Mouse (Mus musculus) testis, postnatal 10 days (tissue): ENCODE measurements at regions not wholly inside any gene's neighbourhood (a gene's known extent, or its start where the extent isn't known, plus 50 kb on each side); places are given as distances from the start of the nearest gene placed in this dataset.
A peak's percentile ranks its signal among the peaks of the same experiment; 100 is the strongest.

Experiments
- DNase-seq: peaks from one replicate; pipeline ENCODE4 v3.0.0; 2021; ENCODE audit warnings: low spot score

DNA sequence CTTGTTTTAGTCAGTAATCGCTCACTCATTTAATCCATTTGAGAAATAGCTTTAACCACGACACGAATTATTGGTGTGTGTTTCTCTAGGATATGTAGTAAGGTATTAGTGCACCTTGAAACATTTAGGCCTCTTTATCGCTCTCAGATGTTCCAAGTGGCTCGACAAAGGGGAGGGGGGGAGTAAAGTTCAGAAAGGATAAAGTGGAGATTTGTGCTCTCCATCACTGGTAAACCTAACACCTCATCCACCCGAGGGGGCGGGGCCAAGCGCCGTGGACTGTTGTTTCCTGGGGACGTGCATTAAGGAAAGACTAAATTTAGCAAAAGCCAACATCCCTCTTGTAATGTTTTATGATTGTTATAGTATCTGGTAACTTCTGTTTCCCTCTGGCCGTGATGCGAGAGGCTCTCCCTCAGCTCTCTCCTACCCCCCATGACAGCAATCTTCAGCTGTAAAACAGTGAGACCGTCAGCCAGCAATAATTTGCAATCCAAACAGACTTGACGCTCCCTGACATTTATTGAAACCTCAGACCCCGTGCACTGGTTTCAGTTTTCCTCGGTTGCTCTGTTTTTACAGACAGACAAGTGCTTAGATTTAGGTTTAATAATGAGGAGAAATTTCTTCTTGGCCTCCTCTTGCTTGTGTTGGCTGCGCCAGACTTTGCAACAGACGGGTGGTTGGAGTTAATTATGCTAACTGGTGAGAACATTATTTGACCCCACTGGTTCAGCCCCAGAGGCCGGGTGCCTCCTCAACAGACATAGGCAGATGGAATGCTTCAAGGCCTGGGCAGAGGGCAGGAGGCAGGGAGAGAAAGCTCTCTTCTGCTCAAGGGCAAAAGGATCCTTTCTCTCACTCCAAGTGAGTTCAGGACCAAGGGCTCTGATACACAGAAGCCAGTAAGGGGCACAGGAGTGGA lies 542.8 kb upstream of the Sox9 start:
- peak; percentile 43 for DNase-seq

DNA sequence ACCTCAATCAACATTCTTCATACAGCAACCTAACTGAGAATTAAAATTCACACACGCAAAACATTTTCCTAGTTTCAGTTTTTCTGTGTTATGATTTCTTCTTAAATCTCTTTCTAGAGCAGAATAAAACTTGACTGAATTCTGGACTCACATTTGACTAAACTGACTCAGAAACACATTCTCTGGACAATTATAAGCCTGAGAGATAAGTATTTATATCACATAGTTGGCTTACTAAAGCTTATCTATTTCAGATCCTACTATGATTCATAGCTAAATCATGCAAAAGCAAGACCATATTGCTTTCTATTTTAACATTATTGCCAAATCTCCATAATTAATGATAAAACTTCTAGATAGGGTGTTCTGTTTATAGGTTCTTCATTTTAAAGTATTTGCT lies 529.5 kb upstream of the Sox9 start:
- no peak for DNase-seq

DNA sequence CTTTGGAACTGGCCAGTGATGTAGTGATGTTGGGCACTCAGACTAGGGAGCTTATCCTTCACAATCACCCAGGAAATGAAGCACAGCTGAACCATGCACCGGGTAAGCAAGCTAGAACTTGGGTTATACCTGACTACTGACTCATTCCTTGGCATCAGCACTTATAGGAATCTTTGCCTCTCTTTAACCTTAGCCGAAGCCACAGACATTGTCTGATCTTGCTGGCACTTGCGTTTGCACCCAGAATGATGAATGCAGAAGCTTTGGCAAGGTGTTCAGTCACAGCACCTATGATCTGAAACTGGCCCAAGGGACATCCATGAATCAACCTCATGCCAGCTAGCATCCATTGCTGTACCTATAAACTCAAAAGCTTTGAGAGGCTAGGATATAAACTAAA lies 529.0 kb upstream of the Sox9 start:
- DNase-seq, result no peak

DNA sequence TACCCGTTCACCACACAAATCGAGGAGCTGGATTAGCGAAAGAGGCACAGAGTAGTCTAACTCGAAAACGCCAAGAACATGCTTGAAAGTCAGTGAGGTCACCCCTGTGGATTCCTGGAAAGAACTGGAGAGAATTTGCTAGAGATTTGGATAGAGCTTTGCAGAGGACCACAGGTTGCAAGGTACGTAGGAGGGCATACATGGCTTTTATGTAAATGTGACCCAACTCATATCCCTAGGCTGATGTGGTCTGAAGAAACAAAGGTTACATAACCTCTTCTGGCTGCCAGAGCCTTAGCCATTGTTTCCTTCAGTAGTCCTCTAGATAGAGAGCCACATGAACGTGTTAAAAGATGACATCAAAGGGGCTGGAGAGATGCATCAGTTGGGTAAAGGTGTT lies 525.7 kb upstream of the Sox9 start:
- no peak for DNase-seq

DNA sequence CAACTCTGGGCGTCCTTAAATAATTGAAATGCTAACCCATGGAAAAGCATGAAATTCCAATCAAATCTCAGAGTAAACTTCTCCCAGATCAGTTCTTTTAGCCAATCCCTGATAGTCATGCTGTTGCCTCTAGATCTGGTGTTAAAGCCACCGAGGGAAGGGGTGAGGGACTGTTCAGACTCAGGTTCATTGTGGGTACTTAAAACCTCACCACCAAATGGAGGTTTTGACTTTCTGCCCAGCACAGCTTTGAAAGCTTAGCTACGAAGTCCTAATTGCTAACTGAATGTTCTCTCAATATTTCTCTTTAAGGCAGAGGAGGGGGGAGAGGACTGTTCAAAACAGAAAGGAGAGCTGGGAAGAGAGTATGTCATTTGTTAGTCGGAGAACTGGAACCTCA lies 517.9 kb upstream of the Sox9 start:
- DNase-seq, result no peak

DNA sequence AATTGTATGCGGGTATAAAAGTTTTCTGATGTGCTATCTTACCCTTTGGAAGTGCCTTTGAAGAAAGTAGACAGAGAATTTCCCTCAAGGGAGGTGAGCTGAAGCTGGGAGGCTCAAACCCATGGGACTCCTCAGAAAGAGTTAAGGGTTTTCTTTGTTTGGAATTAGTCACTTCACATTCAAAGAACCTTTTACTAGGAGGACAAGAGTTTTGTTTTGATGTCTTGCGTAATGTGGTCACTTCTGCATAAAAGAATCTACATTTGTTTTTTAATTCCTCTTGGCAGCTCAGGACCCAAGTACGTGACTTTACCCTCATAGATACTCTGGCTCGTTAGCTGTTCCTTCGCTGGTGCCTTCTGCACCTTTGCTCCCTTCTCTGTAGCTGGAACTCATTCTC lies 511.1 kb upstream of the Sox9 start:
- DNase-seq, result no peak

DNA sequence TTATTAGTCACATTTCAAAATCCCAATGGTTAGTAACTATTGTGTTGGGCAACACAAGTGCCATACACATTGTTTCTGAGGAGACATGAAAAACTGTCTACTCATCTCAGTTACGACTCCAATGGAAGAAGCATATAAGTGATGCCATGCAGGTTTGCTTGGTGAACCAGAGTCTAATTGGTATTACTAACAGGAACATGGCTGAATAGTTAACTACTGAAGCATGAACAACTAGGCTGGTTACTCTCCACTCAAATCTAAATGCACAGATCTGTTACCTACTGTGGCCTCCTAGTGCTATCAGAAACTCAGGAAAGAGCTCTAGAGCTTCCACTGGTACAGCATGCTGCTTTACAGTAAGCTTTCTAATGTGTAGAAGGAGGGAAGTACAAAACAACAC lies 503.5 kb upstream of the Sox9 start:
- no peak for DNase-seq

DNA sequence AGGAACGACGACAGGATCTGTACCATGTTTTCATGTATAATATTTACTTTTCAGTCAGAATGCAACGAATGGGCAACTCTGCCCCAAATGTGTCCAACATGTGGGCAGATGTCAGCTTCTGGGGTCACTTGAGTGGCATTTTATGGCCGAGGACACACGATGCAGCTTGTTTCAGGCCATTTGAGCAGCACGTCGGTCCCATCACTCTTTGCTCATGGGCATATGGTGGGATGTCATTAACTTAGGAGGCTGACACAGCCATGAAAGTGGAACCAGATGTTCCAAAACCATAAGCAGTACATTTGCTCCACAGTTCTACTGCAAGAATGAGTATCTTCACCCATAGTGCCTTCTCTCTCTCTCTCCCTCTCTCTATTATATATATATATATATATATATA lies 499.1 kb upstream of the Sox9 start:
- no peak for DNase-seq

DNA sequence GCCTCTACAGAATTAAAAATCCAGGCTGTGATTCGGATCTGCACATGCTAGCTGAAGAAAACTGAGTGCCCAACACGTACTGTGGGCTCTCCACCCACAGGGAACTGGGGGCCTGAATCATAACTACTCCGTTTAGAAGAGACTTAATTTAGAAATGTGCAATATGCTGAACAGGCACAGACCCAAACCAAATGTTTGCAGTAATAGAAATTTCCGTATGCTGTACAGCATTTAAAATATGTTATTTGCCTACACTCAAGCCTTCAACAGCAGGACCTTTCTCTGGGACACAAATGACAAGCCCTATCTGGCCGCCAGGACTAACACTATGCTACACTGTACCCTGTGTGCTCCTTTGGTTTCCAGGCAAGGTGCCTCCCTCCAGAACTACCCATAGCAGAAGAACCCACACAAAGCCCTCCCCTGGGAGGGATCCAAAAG lies 483.1 kb upstream of the Sox9 start:
- no peak for DNase-seq

DNA sequence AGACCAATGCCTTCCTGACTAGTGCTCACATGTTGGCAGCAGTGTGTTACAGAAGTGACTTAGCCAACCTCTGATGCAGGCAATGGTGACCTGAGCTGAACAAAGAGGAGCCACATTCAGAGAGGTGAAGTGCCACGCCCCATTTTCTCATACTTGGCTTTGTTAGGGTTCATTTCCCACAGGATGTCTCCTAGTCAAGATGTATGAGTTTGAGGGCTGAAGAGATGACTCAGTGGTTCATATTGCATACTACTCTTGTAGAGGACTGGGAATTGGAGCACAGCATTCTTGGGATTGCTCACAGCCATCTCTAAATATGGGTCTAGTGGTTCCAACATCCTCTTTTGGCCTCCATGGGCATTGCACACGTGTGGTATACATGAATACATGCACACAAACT lies 478.9 kb upstream of the Sox9 start:
- DNase-seq, result no peak

DNA sequence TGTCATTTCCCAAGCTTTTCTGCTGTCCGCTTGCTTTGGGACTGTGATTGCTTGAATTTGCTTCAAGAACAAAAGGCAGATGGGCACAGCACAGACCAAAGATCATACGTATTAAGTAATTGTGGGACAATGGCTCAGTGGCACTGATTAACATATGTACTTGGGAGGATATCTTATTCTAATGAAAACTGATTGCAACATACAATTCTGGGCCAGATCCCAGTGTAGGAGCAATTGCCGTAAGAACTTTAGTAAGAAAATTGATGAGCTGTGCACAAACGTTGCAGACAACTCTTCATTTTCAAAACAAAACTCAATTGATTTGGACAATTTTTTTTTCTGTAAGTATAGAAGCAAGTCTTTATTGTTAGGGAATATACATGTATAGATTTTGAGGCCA lies 456.2 kb upstream of the Sox9 start:
- no peak for DNase-seq

DNA sequence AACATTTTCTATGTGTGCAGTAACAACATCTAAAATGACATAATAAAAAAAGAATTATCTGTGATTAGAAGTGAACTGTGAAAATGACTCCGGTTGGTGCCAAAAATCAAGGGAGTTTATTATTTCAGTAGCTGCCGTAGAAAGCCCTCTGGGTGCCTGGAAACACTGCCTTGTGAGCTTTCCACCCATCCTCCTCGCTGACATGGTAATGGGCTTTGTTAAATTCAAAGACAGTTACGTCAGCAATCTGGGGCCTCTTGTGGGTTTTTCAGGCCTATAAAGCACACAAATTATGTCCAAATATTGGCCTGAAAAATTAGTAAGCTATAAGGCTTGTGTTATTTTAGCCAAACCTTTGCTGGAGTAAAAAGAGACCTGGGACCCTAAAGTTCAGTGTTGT lies 454.4 kb upstream of the Sox9 start:
- no peak for DNase-seq

DNA sequence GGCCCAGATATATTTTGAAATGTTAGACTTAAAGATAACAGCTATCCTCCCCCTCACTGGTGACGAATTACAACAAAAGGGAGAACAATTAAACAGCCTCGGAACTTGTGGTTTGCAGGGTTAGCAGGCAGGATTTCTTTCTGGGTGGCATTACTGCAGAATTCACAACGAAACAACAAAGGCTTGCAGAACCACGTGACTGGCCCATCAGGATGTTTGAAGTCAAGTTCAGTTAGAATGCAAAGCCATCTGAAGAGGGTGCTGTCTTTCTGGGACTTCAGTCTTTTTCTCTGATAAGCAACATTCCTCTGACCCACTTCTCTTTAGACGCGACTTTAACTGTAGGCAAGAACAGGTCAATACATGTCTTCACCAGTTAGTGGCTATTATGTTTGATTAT lies 436.9 kb upstream of the Sox9 start:
- DNase-seq, result no peak

DNA sequence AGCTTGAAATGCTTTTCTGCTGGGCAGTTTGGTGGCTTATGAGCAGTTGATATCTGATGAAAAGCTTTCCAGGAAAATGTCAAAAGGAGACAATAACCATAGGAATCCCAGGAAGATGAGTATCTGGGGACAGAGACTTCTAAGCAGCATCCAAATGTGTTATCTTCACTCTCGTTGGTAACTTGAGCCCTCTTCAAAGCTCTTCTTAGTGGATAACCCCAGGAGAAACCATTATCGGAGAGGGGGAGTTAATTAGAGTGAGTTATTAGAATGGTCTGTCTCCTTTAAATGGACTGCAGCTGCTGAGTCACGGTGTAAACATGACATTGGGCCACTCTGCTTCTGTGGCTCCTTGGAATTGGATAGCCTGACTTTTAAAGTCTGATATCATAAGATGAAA lies 436.4 kb upstream of the Sox9 start:
- no peak for DNase-seq

DNA sequence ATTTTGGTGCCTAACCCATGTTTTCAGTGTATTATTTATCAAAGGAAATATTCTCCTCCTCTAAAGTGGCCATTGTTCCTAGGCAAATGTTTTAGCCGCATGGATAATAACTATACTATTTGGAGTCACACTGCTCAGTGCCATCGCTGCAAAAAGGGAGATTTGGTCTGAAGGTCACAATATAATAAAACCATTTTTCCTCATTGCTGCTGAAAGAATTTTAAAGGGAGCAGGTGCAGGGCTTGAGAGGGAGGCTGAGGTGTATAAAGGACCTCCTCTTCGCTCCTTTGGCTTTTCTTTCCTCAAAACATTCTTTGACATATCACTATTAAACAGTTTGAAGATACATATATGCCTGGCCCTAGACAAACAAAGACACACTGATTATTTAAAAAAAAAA lies 435.9 kb upstream of the Sox9 start:
- no peak for DNase-seq

DNA sequence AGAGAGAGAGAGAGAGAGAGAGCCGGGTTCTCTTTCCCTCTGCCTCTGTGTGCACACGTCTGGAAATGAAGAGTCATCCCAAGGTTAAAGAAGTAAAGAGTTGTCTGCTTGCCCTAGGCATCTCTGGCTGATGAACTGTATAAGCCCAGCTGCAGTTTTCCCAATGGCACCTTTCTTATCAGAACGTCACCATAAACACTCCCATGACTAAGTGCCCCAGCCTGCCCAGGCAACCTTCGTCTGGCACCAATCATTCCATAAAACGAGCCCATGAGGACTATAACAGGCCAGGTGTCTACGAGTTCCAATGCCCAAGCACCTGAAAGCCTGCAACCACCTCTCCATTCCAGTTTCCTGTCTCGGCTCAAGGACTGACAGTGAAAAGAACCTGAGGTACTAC lies 435.5 kb upstream of the Sox9 start:
- no peak for DNase-seq

DNA sequence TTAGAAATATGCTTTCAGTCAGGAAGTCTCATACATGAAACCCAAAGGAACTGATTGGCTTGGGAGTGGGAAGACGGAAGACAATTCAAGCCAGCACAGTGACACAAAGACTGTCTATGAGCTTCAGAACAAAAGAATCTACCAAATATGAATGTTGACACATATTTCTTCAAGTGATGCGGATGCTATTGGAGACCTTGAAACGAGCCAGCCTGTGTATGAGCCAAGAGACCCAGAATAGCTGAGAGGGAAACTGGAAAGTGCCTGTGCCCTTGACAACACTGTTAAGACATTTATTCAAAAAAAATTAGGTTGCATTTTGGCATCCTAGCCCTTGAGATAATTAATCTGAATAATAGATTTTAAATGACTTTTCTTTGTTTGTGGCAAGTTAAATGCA lies 426.7 kb upstream of the Sox9 start:
- DNase-seq, result no peak

DNA sequence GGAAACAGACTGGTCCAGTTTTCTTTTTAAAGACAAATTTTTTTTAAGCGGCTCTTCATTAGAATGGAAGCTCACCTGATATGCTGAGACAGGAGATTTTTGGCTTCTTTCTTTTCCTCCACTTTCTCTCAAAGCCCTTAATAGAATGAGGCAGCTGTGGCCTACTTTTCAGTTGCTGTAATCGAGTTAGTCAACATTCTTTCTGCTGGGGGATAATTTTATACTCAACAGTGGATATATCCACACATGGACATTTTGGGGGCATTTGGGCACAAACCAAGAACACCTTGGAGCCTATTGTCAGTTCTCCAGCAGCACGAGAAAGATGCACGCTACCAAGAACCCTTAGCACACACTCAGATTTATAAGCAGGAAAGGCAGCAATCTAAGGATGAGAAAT lies 415.3 kb upstream of the Sox9 start:
- no peak for DNase-seq

DNA sequence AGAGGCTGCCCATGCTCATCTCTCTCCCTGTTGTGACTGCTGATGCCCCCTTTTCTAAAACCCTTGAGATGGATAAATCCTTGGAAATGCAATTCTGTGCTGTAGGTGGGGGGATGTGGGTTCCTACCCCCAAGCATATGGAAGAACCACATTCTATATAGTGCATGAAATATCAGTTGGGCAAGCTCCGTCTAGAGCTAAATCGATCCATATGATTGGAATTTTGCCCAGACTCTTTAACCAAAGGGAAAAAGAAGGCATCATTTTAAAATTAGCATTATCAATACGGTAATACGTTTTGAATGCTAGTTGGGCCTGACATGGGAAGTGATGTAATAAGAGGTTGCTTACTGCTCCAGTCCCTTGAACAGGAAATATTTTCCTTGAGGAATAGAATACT lies 411.1 kb upstream of the Sox9 start:
- DNase-seq, result no peak

DNA sequence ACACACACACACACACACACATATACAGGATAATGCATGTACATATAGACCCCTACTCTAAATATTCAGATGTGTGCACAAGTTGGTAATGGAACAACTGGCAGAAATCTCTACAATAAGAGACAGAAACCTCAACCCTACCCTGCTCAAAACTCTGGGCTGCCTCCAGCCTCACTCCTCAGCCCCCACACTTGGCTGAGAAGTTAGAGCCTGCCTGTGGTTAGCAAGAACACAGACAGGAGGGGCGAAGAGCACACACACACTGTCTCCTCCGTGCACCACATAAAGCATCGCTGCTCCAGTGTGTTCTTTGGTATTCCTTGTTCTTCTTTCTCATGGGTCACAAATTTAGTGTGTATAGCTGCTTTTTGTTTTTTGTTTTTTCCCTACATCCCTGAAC lies 382.0 kb upstream of the Sox9 start:
- DNase-seq, result no peak

DNA sequence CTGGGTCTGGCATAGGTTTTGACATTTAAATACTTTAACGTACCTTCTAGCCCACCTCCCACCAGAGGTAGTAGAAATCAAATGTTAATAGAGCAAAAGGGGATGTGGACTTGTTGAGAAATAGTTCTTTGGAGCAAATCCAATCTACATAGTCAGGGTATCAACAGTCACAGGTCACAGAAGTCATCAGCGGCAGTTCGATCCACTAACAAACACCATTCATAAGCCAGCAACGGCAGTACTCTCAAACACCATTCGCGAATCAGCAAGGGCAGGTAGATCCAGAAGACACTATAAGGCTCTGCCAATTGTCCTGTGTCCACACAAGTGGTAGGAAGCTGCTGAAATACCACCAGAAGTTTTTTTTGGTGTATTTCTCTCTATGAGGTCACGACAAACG lies 374.3 kb upstream of the Sox9 start:
- DNase-seq, result no peak

DNA sequence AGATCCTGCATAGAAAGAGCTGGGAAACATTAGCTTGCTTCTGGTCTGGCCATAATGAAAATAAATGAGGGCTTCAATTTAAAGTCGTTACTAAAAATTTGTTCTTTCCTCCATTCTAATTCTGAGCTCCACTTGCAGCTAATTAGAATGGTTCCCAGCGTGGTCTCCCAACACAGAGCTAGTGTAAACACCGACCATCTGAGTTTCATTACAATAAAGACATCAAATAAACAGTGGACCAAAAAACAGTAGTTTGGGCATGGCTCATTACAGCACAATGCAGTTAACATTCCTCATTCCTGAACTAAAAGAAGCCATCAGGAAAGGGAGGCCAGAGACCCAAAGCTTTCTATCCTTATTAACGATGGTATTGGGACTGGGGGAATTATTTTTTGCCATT lies 369.6 kb upstream of the Sox9 start:
- no peak for DNase-seq

DNA sequence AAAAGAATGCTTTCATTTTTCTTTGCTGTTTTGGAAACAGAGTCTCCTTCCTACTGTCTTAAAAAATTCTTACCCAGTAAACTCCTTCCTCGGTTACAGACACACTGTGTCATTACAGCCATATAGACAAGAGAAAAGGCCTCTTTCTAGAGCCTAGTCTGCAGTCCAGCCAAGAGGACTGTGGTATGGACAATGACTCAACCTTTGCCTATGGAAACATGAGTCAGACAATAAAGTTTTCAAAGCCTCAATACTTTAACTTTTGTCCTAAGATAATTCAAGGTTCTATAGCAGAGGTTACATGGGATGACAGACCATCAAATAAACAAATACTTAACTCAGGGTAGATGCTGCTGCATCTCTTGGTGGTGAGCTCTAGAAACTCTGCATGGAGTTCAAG lies 339.4 kb upstream of the Sox9 start:
- no peak for DNase-seq

DNA sequence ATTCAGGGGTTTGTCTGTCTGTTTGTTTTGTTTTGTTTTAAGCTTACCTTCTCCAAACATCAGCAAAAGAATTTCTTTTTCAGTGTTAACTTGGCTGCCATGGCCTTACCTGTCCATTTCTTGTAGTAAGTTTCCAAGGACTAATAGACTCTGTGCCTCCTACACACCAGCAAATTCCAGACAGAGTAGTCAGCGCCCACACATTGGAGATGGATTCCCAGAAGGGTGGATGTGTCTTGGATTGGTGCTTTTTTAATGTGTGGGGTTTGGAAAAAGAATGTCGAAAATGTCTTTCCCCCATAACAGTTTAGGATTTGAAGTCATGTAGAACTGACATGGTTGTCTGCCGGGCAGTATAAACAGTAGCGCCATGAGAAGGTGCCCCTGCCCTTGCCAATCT lies 338.1 kb upstream of the Sox9 start:
- DNase-seq, result no peak
